In genomic region chr8:45751512-45752502, GRCm38 (mm10) we compare ENCODE assay signal across 9 mouse cellular contexts.
DNase-seq lines count a peak whose midpoint lies in the region.
"Had no signal": no experiment of that assay in that cellular context is flagged by ENCODE, and none has a peak within 500 bp of the region (broad histone marks: within the 10 kb centered on the region; RNA-seq: fewer than 3 reads in every experiment).

No protein-coding gene starts in this region.

- peak; percentile 55 for DNase-seq in embryo, embryonic 10 days (ENCODE audit: low spot score)
- DNase-seq in embryo, embryonic 9.5 days (ENCODE audit: extremely low spot score), result no peak
- DNase-seq in left cerebral cortex, adult 18-20 months (ENCODE audit: low spot score in 2 of 2), result peak; percentile 45 to 63
- no peak for DNase-seq in left cerebral cortex, adult 11 months (ENCODE audit: low spot score)
- DNase-seq in right cerebral cortex, adult 18-20 months, result peak; percentile 58
- DNase-seq in right cerebral cortex, postnatal 10 days (ENCODE audit: low spot score in 2 of 2), result no peak
- DNase-seq in thymus, postnatal 0 days (ENCODE audit: low spot score), result no peak
- no peak for DNase-seq in layer of hippocampus, postnatal 10 days (ENCODE audit: low spot score in 2 of 2)
- DNase-seq: kidney, postnatal 14 days had no signal

Comparison
In these comparisons a context has a peak if more than half of its experiments do, and no peak if none do; other contexts are left out.
1. DNase-seq: peak in embryo, embryonic 10 days (single experiment), left cerebral cortex, adult 18-20 months (2 of 2) and right cerebral cortex, adult 18-20 months (single experiment); none in embryo, embryonic 9.5 days (single experiment), left cerebral cortex, adult 11 months (single experiment), right cerebral cortex, postnatal 10 days (0 of 2), thymus, postnatal 0 days (single experiment) and layer of hippocampus, postnatal 10 days (0 of 2).